Mouse (Mus musculus) MEL (cell line): ENCODE results near the gene Tmem170. TPM values are rescaled to one million over a fixed set of nuclear protein-coding genes. Genes with fewer than 3 reads are reported as not detected.
A peak's percentile ranks its signal among the peaks of the same experiment; 100 is the strongest.

Experiments used
- DNase-seq: peaks from one replicate; pipeline ENCODE4 v3.0.0; 2011; ENCODE audit warnings: low read depth, low spot score
- H3K27ac ChIP-seq: 2 replicates; pipeline ENCODE4 v1.5.1; 2012; ENCODE audit warnings: low read depth, mild to moderate bottlenecking, control low read depth, low read length, moderate library complexity; ENCODE audit not compliant: control insufficient read depth
- H3K27me3 ChIP-seq, 2 experiments: fragments of 150-350 bp in 1 of 2; sonication (generic) in 1 of 2; 2 replicates each; pipeline ENCODE4 v1.6.1; 2012; ENCODE audit warnings: low read length in 2 of 2, mild to moderate bottlenecking in 2 of 2, improper control_type of control experiment in 1 of 2, moderate library complexity in 1 of 2; ENCODE audit not compliant: insufficient read depth in 2 of 2, control insufficient read depth in 1 of 2
- H3K36me3 ChIP-seq, 2 experiments: 2 replicates each; pipeline ENCODE4 v1.6.1; 2012 to 2014; ENCODE audit warnings: low read length in 2 of 2, improper control_type of control experiment in 1 of 2, inconsistent platforms in 1 of 2, mild to moderate bottlenecking in 1 of 2; ENCODE audit not compliant: insufficient read depth in 2 of 2, control insufficient read depth in 1 of 2
- H3K4me1 ChIP-seq, 2 experiments: fragments of 150-350 bp in 1 of 2; sonication (generic) in 1 of 2; 2 replicates each; pipeline ENCODE4 v1.6.1; 2012; ENCODE audit warnings: low read length in 2 of 2, improper control_type of control experiment in 1 of 2, mild to moderate bottlenecking in 1 of 2; ENCODE audit not compliant: insufficient read depth in 2 of 2, control insufficient read depth in 1 of 2
- H3K4me3 ChIP-seq, 2 experiments: fragments of 150-350 bp in 1 of 2; sonication (generic) in 1 of 2; 2 replicates each; pipeline ENCODE4 v1.5.1; 2012; ENCODE audit warnings: low read depth in 2 of 2, low read length in 2 of 2, mild to moderate bottlenecking in 2 of 2, moderate library complexity in 2 of 2, control low read depth in 1 of 2, improper control_type of control experiment in 1 of 2; ENCODE audit not compliant: control insufficient read depth in 1 of 2, insufficient read depth in 1 of 2
- H3K79me2 ChIP-seq: 2 replicates; pipeline ENCODE4 v1.6.1; 2012; ENCODE audit warnings: mild to moderate bottlenecking, low read length, moderate library complexity; ENCODE audit not compliant: control insufficient read depth, poor library complexity, insufficient read depth
- H3K9ac ChIP-seq: 2 replicates; pipeline ENCODE4 v1.6.1; 2012; ENCODE audit warnings: low read depth, mild to moderate bottlenecking, control low read depth, low read length, moderate library complexity; ENCODE audit not compliant: control insufficient read depth, poor library complexity, severe bottlenecking
- H3K9me3 ChIP-seq: fragments of 150-350 bp; sonication (generic); replicated peaks from 2 replicates; pipeline ENCODE4 v1.6.1; 2012; ENCODE audit warnings: mild to moderate bottlenecking, low read length, improper control_type of control experiment, moderate library complexity; ENCODE audit not compliant: insufficient read depth
- BHLHE40 ChIP-seq: IDR thresholded peaks from 2 replicates; pipeline ENCODE4 v1.6.1; 2012; ENCODE audit warnings: low read depth, mild to moderate bottlenecking, inconsistent platforms, low read length, improper control_type of control experiment, borderline replicate concordance
- CHD2 ChIP-seq: IDR thresholded peaks from 2 replicates; pipeline ENCODE4 v1.6.1; 2011; ENCODE audit warnings: low read length, improper control_type of control experiment
- CTCF ChIP-seq, 3 experiments: IDR thresholded peaks in 2 of 3; conservative IDR thresholded peaks in 1 of 3; 2 replicates each; pipeline ENCODE4 v1.5.1; 2011 to 2012; ENCODE audit warnings: low read length in 3 of 3, low read depth in 2 of 3, mild to moderate bottlenecking in 2 of 3, improper control_type of control experiment in 1 of 3, inconsistent platforms in 1 of 3, mixed read lengths in 1 of 3, moderate library complexity in 1 of 3; ENCODE audit not compliant: control insufficient read depth in 1 of 3, insufficient read depth in 1 of 3, poor library complexity in 1 of 3, severe bottlenecking in 1 of 3
- E2F4 ChIP-seq: IDR thresholded peaks from 2 replicates; pipeline ENCODE4 v1.6.1; 2011; ENCODE audit warnings: low read depth, low read length, improper control_type of control experiment, borderline replicate concordance
- ELF1 ChIP-seq: IDR thresholded peaks from 2 replicates; pipeline ENCODE4 v1.6.1; 2014; ENCODE audit warnings: low read depth, mild to moderate bottlenecking, inconsistent platforms, low read length, improper control_type of control experiment, moderate library complexity
- EP300 ChIP-seq, 2 experiments: IDR thresholded peaks; 2 replicates each; pipeline ENCODE4 v1.6.1; 2011; ENCODE audit warnings: improper control_type of control experiment in 2 of 2, low read length in 2 of 2, low read depth in 1 of 2, mild to moderate bottlenecking in 1 of 2
- ETS1 ChIP-seq: IDR thresholded peaks from 2 replicates; pipeline ENCODE4 v1.6.1; 2012; ENCODE audit warnings: low read depth, mild to moderate bottlenecking, inconsistent platforms, low read length, improper control_type of control experiment, moderate library complexity
- GABPA ChIP-seq: IDR thresholded peaks from 2 replicates; pipeline ENCODE4 v1.6.1; 2012; ENCODE audit warnings: low read depth, mild to moderate bottlenecking, inconsistent platforms, low read length, improper control_type of control experiment, moderate library complexity
- HCFC1 ChIP-seq: IDR thresholded peaks from 2 replicates; pipeline ENCODE4 v1.6.1; 2012; ENCODE audit warnings: low read depth, mild to moderate bottlenecking, inconsistent platforms, low read length, improper control_type of control experiment, moderate library complexity
- JUND ChIP-seq: IDR thresholded peaks from 2 replicates; pipeline ENCODE4 v1.6.1; 2011; ENCODE audit warnings: low read depth, mild to moderate bottlenecking, improper control_type of control experiment, low read length
- KAT2A ChIP-seq: conservative IDR thresholded peaks from 2 replicates; pipeline ENCODE4 v1.6.1; 2012; ENCODE audit warnings: low read depth, low read length, improper control_type of control experiment, inconsistent platforms
- MAX ChIP-seq: IDR thresholded peaks from 2 replicates; pipeline ENCODE4 v1.6.1; 2011; ENCODE audit warnings: low read length, improper control_type of control experiment
- MAZ ChIP-seq: IDR thresholded peaks from 2 replicates; pipeline ENCODE4 v1.6.1; 2012; ENCODE audit warnings: low read depth, mild to moderate bottlenecking, inconsistent platforms, low read length, improper control_type of control experiment
- MXI1 ChIP-seq: IDR thresholded peaks from 2 replicates; pipeline ENCODE4 v1.6.1; 2011; ENCODE audit warnings: mild to moderate bottlenecking, low read depth, low read length, improper control_type of control experiment
- MYC ChIP-seq: IDR thresholded peaks from 2 replicates; pipeline ENCODE4 v1.6.1; 2011; ENCODE audit warnings: low read depth, mild to moderate bottlenecking, low read length, improper control_type of control experiment, moderate library complexity
- NELFE ChIP-seq: IDR thresholded peaks from 2 replicates; pipeline ENCODE4 v1.6.1; 2011; ENCODE audit warnings: low read depth, low read length, improper control_type of control experiment
- POLR2AphosphoS2 ChIP-seq: IDR thresholded peaks from 2 replicates; pipeline ENCODE4 v1.6.1; 2011; ENCODE audit warnings: low read length, improper control_type of control experiment
- POLR2AphosphoS5 ChIP-seq: IDR thresholded peaks from 2 replicates; pipeline ENCODE4 v1.6.1; 2012; ENCODE audit warnings: low read depth, borderline replicate concordance, mild to moderate bottlenecking, inconsistent platforms, low read length, moderate library complexity, mixed read lengths
- RAD21 ChIP-seq: IDR thresholded peaks from 2 replicates; pipeline ENCODE4 v1.6.1; 2011; ENCODE audit warnings: mild to moderate bottlenecking, low read depth, low read length, improper control_type of control experiment
- RCOR1 ChIP-seq: IDR thresholded peaks from 2 replicates; pipeline ENCODE4 v1.6.1; 2012; ENCODE audit warnings: low read depth, mild to moderate bottlenecking, inconsistent platforms, low read length, improper control_type of control experiment
- SMC3 ChIP-seq: IDR thresholded peaks from 2 replicates; pipeline ENCODE4 v1.6.1; 2011; ENCODE audit warnings: low read depth, low read length, improper control_type of control experiment
- TCF12 ChIP-seq: IDR thresholded peaks from 2 replicates; pipeline ENCODE4 v1.6.1; 2014; ENCODE audit warnings: low read depth, mild to moderate bottlenecking, inconsistent platforms, low read length, improper control_type of control experiment, moderate library complexity
- UBTF ChIP-seq: IDR thresholded peaks from 2 replicates; pipeline ENCODE4 v1.6.1; 2012; ENCODE audit warnings: low read depth, mild to moderate bottlenecking, inconsistent platforms, low read length, improper control_type of control experiment, moderate library complexity, borderline replicate concordance; ENCODE audit not compliant: insufficient read depth
- USF2 ChIP-seq, 2 experiments: IDR thresholded peaks; 2 replicates each; pipeline ENCODE4 v1.6.1; 2011 to 2012; ENCODE audit warnings: improper control_type of control experiment in 2 of 2, low read length in 2 of 2, borderline replicate concordance in 1 of 2, inconsistent platforms in 1 of 2, low read depth in 1 of 2, mild to moderate bottlenecking in 1 of 2; ENCODE audit not compliant: insufficient read depth in 1 of 2
- ZC3H11A ChIP-seq: IDR thresholded peaks from 2 replicates; pipeline ENCODE4 v1.6.1; 2012; ENCODE audit warnings: low read depth, mild to moderate bottlenecking, inconsistent platforms, low read length, improper control_type of control experiment
- ZMIZ1 ChIP-seq: IDR thresholded peaks from 2 replicates; pipeline ENCODE4 v1.6.1; 2012; ENCODE audit warnings: low read depth, mild to moderate bottlenecking, inconsistent platforms, low read length, improper control_type of control experiment, moderate library complexity
- polyA plus RNA-seq, 2 experiments: library from polyadenylated mRNA; stranded (reverse) in 1 of 2; unstranded in 1 of 2; fragments of >175 nt in 1 of 2; fragments of >200 nt in 1 of 2; gene quantifications; 2 replicates each; pipeline versions ENCODE4 v1.2.1 to v1.2.4; 2012; ENCODE audit warnings: low replicate concordance in 2 of 2, low read depth in 1 of 2; ENCODE audit not compliant: insufficient read length in 2 of 2, insufficient read depth in 1 of 2, missing spikeins in 1 of 2
- total RNA-seq: library from RNA; depleted of rRNA; stranded (reverse); fragments of 300-350 nt; gene quantifications from 2 replicates; pipeline ENCODE4 v1.2.3, GENCODE M21; 2012

The Tmem170 gene
- total and polyA plus RNA-seq, 3 experiments, result 2.9 to 4.6 TPM; not detected in 1

DNA sequence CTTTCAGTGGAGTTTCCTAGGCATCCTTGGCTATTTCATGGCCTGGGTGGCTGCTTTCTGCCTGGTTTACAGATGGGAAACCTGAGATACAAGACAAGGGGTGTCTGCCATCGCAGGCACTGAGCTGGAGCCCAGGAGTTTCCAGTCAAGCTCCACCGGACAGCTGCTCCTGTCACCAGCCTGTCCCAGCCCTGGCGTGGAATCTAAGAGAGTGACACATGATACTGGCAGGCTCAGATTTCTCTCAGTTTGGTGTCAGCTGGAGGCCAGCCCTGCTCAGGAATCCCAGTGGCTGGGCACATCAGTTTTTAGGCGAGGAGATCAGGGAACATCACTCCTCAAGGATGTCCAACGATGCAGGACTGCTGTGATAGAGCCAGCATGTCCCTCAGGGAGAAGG is 25.5 kb upstream of the Tmem170 start:
- H3K4me3 ChIP-seq, result no peak overlapping the region
- H3K36me3 ChIP-seq, result peaks cover 0 to 4% of the 10 kb centered on the region in 2 experiments; a peak in 1 of 4 replicates
- no peak for DNase-seq
- H3K27me3 ChIP-seq, result no peaks in the 10 kb centered on the region
- no peaks in the 10 kb centered on the region for H3K9me3 ChIP-seq
- no peak overlapping the region for H3K27ac ChIP-seq
- peaks cover 0 to 8% of the 10 kb centered on the region in 2 experiments; a peak in 2 of 4 replicates for H3K4me1 ChIP-seq
- no peak overlapping the region for H3K9ac ChIP-seq
- no peak for TF ChIP-seq MXI1
- no peak for TF ChIP-seq POLR2AphosphoS2
- TF ChIP-seq POLR2AphosphoS5, result no peak
- TF ChIP-seq GABPA, result no peak
- TF ChIP-seq TCF12, result no peak
- no peaks in the 10 kb centered on the region for H3K79me2 ChIP-seq

DNA sequence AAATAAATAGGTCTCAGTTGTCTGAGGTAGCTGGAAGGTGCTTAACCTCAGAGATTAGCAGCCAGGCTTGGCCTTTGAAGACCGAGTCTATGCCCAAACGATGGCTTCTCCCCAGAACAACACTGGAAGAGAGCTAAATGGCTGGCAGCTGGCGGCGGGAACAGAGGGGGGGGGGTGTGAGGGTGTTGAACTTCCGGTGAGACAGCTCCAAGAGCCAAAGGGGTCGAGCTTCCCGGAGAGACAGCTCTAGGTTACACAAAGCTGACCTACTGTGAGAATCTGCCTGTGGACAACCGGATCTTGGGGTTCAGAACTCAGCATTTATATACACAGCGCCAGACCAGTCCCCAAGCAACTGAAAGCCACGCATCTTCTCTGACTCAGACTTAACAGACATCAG is 22.0 kb upstream of the Tmem170 start:
- no peak for TF ChIP-seq HCFC1
- TF ChIP-seq MAX, result no peak
- no peak for TF ChIP-seq MYC
- TF ChIP-seq NELFE, result no peak
- TF ChIP-seq CHD2, result no peak
- TF ChIP-seq RCOR1, result no peak
- Histone ChIP-seq H3K27me3 (no peaks in the 10 kb centered on the region), H3K36me3 (peaks cover 0 to 2% of the 10 kb centered on the region in 2 experiments; a peak in 1 of 4 replicates), H3K4me3 (no peak overlapping the region), H3K9ac (no peak overlapping the region), H3K4me1 (peaks cover 0 to 8% of the 10 kb centered on the region in 2 experiments; a peak in 2 of 4 replicates), H3K9me3 (no peaks in the 10 kb centered on the region), H3K79me2 (no peaks in the 10 kb centered on the region), H3K27ac (no peak overlapping the region)
- DNase-seq, result no peak

GRCm38 (mm10) chr8:111894955-111895354 is 18.4 kb upstream of the Tmem170 start:
- Histone ChIP-seq H3K4me3 (no peak overlapping the region), H3K9ac (no peak overlapping the region), H3K27me3 (no peaks in the 10 kb centered on the region), H3K9me3 (no peaks in the 10 kb centered on the region), H3K27ac (no peak overlapping the region), H3K36me3 (peaks cover 0 to 2% of the 10 kb centered on the region in 2 experiments; a peak in 1 of 4 replicates), H3K79me2 (no peaks in the 10 kb centered on the region), H3K4me1 (no peaks in the 10 kb centered on the region)
- peak; percentile 54 for DNase-seq
- TF ChIP-seq KAT2A, result no peak
- TF ChIP-seq BHLHE40, result no peak
- no peak for TF ChIP-seq ELF1
- TF ChIP-seq CHD2, result no peak
- no peak for TF ChIP-seq UBTF
- no peak for TF ChIP-seq USF2 (IDR thresholded peaks at IDR 0.05; ENCODE audit: borderline replicate concordance in 1 of 2, insufficient read depth in 1 of 2, low read depth in 1 of 2, low read length in 2 of 2)
- no peak for TF ChIP-seq JUND
- TF ChIP-seq SMC3, result peak; percentile 54
- TF ChIP-seq ZC3H11A, result peak; percentile 36; the same call in 1 of the 2 replicates
- TF ChIP-seq MXI1, result no peak
- no peak for TF ChIP-seq MAX
- no peak for TF ChIP-seq ETS1
- peak; percentile 66 to 76 (median 67) for TF ChIP-seq CTCF (IDR thresholded peaks at IDR 0.05 in 2 of 3, conservative IDR thresholded peaks at IDR 0.05 in 1 of 3; ENCODE audit: control insufficient read depth in 1 of 3, insufficient read depth in 1 of 3, low read depth in 2 of 3, low read length in 3 of 3, poor library complexity in 1 of 3, severe bottlenecking in 1 of 3)
- no peak for TF ChIP-seq EP300 (IDR thresholded peaks at IDR 0.05; ENCODE audit: low read depth in 1 of 2, low read length in 2 of 2)
- no peak for TF ChIP-seq MAZ
- no peak for TF ChIP-seq HCFC1
- TF ChIP-seq TCF12, result no peak
- TF ChIP-seq RAD21, result peak; percentile 72
- no peak for TF ChIP-seq E2F4
- TF ChIP-seq ZMIZ1, result no peak
